Mouse (Mus musculus): ENCODE measurements around the gene C1rl.

DNA sequence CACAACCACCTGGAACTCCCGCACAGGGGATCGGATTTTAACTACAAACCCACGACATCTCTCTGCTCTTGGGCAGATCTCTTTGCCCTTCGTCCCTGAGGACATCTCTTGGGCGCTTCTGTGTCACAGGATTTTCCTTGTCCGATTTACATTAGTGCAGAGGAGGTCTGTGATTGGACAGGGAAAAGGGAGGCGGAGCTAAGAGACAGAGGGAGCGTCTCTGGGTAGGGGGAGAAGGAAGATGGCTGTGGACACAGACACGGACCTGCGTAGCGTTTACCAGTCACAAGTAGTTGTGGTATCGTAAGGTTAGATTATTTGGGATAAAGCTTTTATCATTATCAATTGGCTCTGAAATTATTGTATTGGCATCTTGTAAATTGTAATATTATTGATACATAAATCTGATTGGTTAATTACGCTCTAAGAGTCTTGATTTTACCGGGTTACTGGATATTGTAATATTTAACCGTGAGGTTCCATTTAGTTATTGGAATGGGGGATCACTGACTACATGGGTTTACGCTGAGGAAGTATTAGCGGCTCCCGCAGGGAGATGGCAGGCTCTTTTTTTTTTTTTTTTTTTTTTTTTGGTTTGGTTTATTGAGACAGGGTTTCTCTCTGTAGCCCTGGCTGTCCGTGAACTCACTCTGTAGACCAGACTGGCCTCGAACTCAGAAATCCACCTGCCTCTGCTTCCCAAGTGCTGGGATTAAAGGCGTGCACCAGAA, 7.3 kb upstream of the C1rl start:
- TF ChIP-seq CTCF (IDR thresholded peaks at IDR 0.05; ENCODE audit: borderline replicate concordance, insufficient read depth, low read depth, low read length) (no peak), POLR2A (IDR thresholded peaks at IDR 0.05; ENCODE audit: borderline replicate concordance, insufficient read depth, low read length) (no peak)
